Mouse (Mus musculus) frontal cortex, postnatal 25 days (tissue): Measurements from ENCODE around the gene Gpr107.

Source experiments
- DNase-seq, 2 experiments: peaks; one replicate each; pipeline ENCODE4 v3.0.0; 2022; ENCODE audit warnings: low spot score in 2 of 2

The Gpr107 gene

GRCm38 (mm10) chr2:31127219-31127618, 24.9 kb upstream of the Gpr107 start:
- no peak for DNase-seq

- no peak for DNase-seq
Observed at GRCm38 (mm10) chr2:31127899-31128298, 24.2 kb upstream of the Gpr107 start.

GRCm38 (mm10) chr2:31129742-31130518, 22.2 kb upstream of the Gpr107 start:
- no peak for DNase-seq

- no peak for DNase-seq
Observed at GRCm38 (mm10) chr2:31130815-31131299, 21.3 kb upstream of the Gpr107 start.

GRCm38 (mm10) chr2:31132682-31133081, 19.4 kb upstream of the Gpr107 start:
- no peak for DNase-seq

GRCm38 (mm10) chr2:31133981-31134380, 18.1 kb upstream of the Gpr107 start:
- no peak for DNase-seq

GRCm38 (mm10) chr2:31135512-31135931, 16.6 kb upstream of the Gpr107 start:
- DNase-seq, result no peak

- DNase-seq, result no peak
Observed at GRCm38 (mm10) chr2:31136338-31136737, 15.8 kb upstream of the Gpr107 start.

GRCm38 (mm10) chr2:31137018-31137590, 15.0 kb upstream of the Gpr107 start:
- no peak for DNase-seq

- DNase-seq, result no peak
Observed at GRCm38 (mm10) chr2:31139174-31139632, 12.9 kb upstream of the Gpr107 start.

- no peak for DNase-seq
Observed at GRCm38 (mm10) chr2:31139991-31140771, 11.9 kb upstream of the Gpr107 start.

- DNase-seq, result no peak
Observed at GRCm38 (mm10) chr2:31140772-31141073, 11.4 kb upstream of the Gpr107 start.

GRCm38 (mm10) chr2:31141074-31141866, 10.8 kb upstream of the Gpr107 start:
- peak in 1 of 2 experiments; percentile 41 for DNase-seq

GRCm38 (mm10) chr2:31141867-31142454, 10.2 kb upstream of the Gpr107 start, which contains the start of gene Fnbp1:
Fnbp1 (minus strand) TSS chr2:31142008.
- DNase-seq, result peak; percentile 65 to 72

GRCm38 (mm10) chr2:31142505-31142904, 9.6 kb upstream of the Gpr107 start:
- DNase-seq, result peak in 1 of 2 experiments; percentile 23

GRCm38 (mm10) chr2:31143326-31143725, 8.8 kb upstream of the Gpr107 start:
- no peak for DNase-seq

GRCm38 (mm10) chr2:31143768-31144695, 8.1 kb upstream of the Gpr107 start:
- DNase-seq, result no peak

GRCm38 (mm10) chr2:31144901-31145300, 7.2 kb upstream of the Gpr107 start:
- no peak for DNase-seq

GRCm38 (mm10) chr2:31147054-31147453, 5.1 kb upstream of the Gpr107 start:
- no peak for DNase-seq

- no peak for DNase-seq
Observed at GRCm38 (mm10) chr2:31150762-31151161, 1.4 kb upstream of the Gpr107 start.
